Mouse (Mus musculus) cerebellum, postnatal 14 days (tissue): Measurements from ENCODE around the gene Tbc1d5.

Experiments used
- DNase-seq, 2 experiments: peaks; one replicate each; pipeline ENCODE4 v3.0.0; 2021; ENCODE audit warnings: mixed read lengths in 2 of 2

Tbc1d5 gene

GRCm38 (mm10) chr17:51043869-51044268, 135.3 kb downstream of the Tbc1d5 start:
- DNase-seq, result no peak

- no peak for DNase-seq
Measured at GRCm38 (mm10) chr17:51040861-51041260, 138.3 kb downstream of the Tbc1d5 start.

DNA sequence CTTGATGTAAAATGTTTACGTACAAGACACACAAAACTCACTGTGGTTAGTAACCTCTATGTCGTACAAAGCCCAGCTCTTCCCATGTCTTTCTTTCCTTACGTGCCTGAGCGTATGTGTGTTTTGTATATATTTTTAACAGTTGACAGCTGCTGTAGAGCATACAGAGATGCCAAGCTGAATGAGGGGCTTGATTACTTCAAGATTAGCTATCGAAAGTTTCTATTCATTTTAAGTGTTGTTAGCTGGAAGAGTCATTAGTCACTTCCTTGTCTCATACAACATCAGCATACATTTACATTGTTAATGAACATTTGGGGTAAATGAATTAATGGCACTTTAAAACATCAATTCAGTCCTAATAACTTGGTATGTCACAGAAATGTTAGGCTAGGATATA, 155.9 kb downstream of the Tbc1d5 start:
- DNase-seq, result no peak

- DNase-seq, result no peak
Measured at GRCm38 (mm10) chr17:51016384-51016783, 162.8 kb downstream of the Tbc1d5 start.

DNA sequence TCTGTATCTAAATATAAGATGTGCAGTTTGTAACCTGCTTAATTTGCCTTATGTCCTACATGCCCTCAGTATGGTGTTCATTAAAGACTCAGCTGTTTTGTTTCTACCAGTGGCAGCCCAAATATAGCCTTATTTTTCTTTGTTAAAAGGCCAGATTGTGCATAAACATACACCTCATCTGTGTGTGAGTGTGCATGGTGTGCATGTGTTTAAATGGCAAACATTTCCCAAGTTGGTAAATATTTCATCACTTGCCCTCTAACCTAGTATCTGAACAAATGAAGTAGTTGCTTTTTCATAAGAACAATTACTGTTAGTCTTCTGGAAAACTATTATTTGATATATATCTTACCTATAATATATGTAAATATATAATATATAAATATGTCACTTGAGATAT, 165.2 kb downstream of the Tbc1d5 start:
- DNase-seq, result no peak

- DNase-seq, result no peak
Measured at GRCm38 (mm10) chr17:51003179-51003578, 176.0 kb downstream of the Tbc1d5 start.

DNA sequence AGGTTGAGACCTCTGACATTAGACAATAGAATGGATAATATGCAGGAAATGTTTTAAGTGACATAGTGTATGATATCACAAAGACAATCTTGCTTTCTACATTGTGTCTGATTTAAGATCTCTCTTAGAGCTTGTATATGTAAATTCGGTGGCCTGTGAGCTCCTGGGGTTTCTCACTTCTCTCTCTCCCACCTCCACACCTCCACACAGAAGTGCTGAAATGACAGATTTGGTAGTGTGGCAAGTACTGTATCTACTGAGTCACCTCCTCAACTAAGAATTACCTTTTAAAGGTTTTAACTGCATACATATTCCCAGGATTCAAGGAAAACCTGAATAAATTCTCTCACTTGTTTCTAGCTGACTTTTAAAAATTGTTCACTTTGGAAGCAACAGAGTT, 180.9 kb downstream of the Tbc1d5 start:
- DNase-seq, result no peak

DNA sequence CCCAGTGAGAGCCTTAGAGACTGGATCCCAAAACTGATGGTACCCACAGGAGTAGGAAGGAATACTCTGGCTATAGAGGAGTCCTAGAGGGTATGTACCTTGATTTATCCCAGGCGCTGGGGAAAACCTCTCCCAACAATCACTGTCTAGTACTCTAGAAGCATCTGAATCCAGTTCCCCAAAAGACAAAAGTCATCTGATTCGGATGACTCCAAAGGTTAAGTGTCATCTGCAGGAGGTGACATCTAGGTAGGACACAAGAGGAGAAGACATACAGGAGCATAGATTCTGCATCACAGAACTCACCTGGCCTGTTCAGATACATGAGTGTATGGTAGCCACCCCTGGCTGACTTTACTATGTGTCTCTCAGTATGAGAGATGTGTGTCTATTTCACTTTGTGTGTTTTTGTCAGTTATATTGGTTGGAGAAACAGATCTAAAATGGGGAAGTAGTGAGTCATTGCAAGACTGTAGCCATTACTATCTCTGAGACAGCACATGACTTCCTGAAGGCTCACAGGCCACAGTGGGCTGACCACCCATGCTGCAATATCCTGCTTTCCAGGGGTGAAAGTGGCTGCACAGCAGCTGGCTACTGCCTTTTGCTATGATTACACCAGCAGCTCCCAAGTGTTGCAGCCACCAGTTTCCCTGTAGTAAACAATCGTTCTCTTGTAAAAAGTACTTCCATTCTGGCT, 185.7 kb downstream of the Tbc1d5 start:
- no peak for DNase-seq

DNA sequence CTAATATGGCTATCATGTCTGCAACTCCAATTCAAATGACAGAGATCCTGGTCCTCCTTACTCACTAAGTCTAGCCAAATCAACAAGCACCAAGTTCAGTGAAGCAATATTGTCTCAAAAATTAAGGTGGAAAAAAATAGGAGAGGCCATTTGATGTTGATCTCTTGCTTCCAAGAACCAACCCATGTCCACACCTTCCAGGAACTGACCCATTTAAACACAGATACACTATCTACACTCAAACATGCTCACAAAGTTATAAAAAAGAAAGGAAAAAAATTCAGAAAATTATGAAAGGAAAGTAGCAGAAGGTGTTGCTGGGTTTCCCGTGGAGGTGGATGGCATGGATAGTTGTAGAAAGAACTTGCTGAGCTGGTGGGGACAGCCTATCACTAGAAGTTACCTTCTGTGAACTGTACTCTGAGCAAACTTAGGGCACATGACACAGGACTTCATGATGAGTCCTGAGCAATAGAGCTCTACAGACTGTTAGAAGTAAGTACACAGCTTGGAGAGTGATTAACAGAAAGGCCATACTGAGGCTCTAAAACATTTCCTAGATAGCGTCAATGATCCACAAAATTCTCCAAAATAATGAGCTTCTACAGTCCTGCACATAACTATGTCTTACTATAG, 188.3 kb downstream of the Tbc1d5 start:
- no peak for DNase-seq

- peak in 1 of 2 experiments; percentile 9 for DNase-seq
Measured at GRCm38 (mm10) chr17:50987935-50988334, 191.2 kb downstream of the Tbc1d5 start.

GRCm38 (mm10) chr17:50981933-50982332, 197.2 kb downstream of the Tbc1d5 start:
- no peak for DNase-seq

DNA sequence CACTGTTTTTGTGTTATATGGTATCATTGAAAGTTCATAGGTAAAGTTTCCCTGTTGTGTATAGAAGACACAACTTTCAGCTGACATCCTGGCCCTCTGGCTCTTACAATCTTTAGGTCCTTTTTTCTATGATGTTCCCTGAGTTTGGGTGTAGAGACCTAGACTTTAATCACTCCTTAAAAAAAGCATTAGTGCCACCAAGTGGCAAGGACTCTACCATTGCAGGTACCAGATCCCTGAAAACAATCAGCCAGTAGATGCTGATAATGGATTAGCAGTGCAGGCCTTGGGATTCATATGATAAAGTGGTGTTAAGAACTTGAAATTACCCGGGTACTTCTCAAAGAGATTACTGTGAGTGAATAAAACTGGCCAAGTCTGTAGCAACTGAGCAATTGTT, 207.0 kb downstream of the Tbc1d5 start:
- DNase-seq, result peak; percentile 16 to 33

GRCm38 (mm10) chr17:50966147-50966546, 213.0 kb downstream of the Tbc1d5 start:
- DNase-seq, result no peak

GRCm38 (mm10) chr17:50954313-50954712, 224.8 kb downstream of the Tbc1d5 start:
- no peak for DNase-seq

DNA sequence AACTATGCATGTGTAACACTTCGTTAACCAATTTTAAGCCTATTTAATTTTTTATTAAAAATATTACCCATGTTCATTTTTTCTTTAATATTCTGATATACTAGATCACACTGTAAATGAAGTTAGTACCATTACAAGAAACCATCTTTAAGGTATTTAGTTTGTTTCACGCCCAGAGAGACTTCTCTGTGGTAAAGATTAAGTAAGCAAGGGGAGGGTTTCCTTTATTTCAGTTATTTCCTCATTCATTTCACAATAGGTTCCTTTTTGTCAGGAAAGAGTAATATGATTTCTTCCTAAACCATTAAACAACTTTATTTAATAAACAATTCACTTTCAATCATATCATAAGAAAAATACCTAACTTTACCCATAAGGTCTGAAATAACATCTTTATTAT, 256.8 kb downstream of the Tbc1d5 start:
- no peak for DNase-seq

DNA sequence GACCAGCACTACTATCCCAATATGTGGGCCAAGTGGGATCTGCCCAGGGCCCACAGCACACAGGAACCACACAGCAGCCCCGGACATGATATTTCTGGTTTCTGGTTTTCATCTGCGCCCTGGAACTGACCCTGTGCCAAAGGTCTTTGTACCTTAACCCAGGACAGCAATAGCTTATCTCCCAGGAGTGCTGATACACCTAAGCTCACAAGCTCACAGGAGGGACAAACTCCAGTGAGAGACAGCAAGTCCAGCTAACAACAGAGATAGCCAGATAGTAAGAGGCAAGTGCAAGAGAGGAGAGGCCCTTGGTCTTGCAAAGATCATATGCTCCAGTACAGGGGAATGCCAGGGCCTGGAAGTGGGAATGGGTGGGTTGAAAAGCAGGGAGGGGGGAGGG, 263.9 kb downstream of the Tbc1d5 start:
- DNase-seq, result no peak

- DNase-seq, result no peak
Measured at GRCm38 (mm10) chr17:50908568-50909335, 270.4 kb downstream of the Tbc1d5 start.

GRCm38 (mm10) chr17:50908160-50908559, 271.0 kb downstream of the Tbc1d5 start:
- no peak for DNase-seq

DNA sequence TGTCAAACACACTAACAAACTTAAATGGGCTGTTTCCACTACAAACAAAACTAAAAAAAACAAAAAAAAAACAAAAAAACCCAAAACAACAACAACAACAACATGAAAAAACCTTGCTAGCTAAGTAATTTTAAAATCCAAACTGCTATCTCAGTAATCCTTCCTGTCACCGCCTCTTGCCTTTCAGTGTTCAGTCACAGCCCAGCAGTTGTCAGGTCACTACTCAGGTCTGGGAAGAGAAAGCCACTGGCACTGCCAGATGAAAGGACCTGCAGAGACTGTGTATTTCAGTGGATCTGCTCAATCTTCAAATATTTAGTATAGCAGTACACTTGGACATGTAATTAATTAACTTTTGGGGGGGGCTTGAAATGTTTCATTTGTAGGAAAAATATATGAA, 272.5 kb downstream of the Tbc1d5 start:
- DNase-seq, result no peak

- no peak for DNase-seq
Measured at GRCm38 (mm10) chr17:50904463-50904862, 274.7 kb downstream of the Tbc1d5 start.

GRCm38 (mm10) chr17:50897867-50898266, 281.3 kb downstream of the Tbc1d5 start:
- no peak for DNase-seq

- no peak for DNase-seq
Measured at GRCm38 (mm10) chr17:50889475-50889874, 289.7 kb downstream of the Tbc1d5 start.

GRCm38 (mm10) chr17:50879910-50880309, 299.2 kb downstream of the Tbc1d5 start:
- DNase-seq, result no peak

- no peak for DNase-seq
Measured at GRCm38 (mm10) chr17:50876451-50876850, 302.7 kb downstream of the Tbc1d5 start.
